Mouse (Mus musculus) gastrocnemius, postnatal 25 days (tissue): ENCODE measurements around the gene Bricd5. TPM values are rescaled to one million over a fixed set of nuclear protein-coding genes. Genes with fewer than 3 reads are reported as not detected.

Experiments
- DNase-seq: peaks from one replicate; pipeline ENCODE4 v3.0.0; 2022
- total RNA-seq, 2 experiments: library from RNA; stranded (reverse); gene quantifications; 1 replicate in 1 of 2; 2 replicates in 1 of 2; pipeline ENCODE4 v1.2.3; 2021

The Bricd5 gene
- total RNA-seq, 2 experiments from 2014 or later = not detected

DNA sequence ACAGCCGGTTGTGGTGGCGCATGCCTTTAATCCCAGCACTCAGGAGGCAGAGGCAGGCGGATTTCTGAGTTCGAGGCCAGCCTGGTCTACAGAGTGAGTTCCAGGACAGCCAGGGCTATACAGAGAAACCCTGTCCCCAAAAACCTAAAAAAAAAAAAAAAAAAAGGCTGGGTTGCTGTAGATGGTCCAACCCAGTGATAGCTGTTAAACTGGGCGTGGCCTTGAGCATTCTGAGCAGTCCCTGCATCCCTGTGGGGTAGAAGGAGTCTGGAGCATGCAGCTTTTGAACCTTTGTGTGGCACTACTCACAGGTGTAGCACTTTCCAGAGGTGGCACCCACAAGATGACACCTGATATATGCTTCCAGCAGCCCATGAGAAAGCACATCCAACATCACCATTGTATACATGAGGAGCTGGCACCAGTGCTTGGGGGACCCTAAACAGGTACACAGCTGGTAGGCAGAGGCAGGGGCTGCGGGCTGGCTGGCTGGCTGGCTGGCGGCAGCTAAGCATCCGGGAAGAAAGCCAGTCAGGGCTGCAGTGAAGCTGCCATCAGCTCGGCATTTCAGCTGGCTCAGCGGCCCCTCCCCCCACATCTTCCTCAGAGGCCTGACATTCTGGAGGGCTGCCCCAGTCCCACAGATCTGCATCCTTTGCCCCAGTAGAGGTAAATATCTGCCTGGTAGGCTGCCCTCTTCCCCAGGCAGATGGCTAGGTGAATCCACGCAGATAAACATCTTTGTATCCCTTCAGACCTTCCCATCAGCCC lies 11.6 kb downstream of the Bricd5 start:
- no peak for DNase-seq

DNA sequence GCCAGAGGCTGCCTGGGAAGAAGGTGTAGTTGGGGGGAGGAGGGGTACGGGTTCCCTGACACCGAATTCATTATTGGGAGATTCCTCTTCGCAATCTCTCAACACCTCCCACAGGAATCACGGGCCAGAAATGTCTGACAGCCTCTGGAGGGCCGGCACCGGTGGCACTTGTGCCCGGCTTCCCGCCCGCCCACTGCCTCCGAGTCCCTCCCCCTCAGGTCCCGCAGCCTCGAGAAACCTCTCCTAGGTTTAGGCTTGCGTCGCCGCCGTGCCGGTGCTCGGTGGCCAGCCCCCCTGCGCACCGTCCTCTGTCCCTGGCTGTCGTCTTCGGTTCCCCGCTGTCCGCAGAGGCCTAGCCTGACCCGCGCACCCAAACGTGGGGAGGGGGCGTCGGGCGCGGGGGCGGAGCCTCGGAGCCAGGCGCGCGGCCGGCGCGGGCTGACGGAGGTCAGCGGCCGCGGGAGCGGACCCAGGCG lies 14.5 kb downstream of the Bricd5 start, which contains the start of gene Caskin1:
Gene Caskin1 (plus strand): TSS at position 416 of the 476 bp plus-strand sequence.
- no peak for DNase-seq

DNA sequence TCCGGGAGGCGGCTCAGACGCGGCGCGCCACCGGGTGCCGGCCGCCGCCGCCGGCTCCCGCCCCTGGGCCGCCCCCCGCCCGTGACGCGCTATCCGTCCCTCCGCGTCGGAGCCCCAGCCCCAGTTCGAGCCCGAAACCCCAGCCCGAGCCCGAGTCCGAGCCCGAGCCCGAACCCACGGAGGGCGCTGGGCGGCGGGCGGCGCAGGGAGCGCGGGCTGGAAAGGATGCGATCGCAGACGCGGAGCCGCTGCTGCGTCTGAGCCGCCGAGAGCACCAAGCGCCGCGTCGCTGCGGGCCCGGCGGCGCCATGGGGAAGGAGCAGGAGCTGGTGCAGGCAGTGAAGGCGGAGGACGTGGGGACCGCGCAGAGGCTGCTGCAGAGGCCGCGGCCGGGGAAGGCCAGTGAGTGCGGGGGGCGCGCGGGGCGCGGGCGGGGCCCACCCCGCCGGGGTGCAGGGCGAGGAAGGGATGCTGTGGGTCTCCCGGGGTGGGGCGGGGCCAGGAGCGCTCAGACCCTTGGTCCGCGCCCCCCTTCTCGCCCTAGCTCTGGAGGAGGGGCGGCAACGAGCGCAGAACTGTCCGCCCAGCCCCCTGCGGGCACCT lies 15.1 kb downstream of the Bricd5 start:
- no peak for DNase-seq

DNA sequence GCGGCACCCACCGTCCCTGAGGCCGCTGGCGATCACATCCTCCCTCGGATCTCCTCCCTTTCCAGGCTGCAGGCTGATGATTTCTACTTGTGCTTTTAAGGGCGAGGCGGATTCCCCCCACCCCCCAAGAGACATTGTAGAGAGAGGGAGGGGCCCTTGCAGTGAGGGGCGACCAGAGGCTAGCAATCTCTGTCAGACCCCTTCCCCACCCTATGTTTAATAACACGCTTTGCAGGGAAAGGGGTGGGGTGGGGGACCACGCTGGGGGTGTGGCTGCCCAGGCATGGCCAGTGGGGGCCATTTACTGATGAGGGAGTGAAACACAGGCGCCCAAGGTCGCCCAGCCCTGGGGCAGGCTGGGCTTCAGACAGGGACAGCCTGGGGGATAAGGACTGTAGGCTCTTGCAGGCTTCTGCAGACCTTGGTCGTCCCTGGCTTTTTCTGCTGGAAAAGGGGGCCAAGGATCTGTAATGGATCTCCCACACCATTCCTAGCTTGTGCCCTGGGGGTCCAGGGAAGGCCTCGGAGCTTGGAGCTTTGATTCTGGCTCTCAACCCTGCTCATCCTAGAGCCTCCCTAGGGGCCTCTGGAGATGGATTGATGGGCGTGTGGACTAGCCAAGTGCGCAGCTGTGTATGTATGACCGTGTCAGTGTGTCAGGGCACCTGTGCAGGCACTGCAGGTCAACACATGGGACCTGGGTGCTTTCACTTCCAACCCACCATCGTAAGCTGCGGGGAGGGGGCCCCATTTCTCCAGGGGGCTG lies 15.8 kb downstream of the Bricd5 start:
- DNase-seq = no peak

DNA sequence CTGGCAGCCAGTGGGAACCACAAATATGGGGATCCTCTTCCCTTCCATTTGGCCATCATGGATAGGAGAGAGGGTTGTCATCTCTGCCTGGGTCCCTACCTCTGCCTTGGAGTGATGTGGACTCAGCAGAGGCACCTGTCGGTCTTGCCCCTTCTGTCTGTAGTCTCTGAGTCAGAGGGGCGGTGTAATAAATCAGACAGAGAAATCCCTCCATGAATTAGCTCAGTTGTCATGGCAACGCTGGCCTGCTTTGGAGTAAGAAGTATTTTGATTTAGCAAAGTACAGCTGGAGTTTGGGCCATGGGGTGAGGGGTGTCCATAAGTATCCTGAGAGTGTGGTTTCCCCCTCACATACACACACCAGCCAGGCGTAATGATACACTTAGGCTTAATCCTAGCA lies 16.7 kb downstream of the Bricd5 start:
- DNase-seq = no peak

DNA sequence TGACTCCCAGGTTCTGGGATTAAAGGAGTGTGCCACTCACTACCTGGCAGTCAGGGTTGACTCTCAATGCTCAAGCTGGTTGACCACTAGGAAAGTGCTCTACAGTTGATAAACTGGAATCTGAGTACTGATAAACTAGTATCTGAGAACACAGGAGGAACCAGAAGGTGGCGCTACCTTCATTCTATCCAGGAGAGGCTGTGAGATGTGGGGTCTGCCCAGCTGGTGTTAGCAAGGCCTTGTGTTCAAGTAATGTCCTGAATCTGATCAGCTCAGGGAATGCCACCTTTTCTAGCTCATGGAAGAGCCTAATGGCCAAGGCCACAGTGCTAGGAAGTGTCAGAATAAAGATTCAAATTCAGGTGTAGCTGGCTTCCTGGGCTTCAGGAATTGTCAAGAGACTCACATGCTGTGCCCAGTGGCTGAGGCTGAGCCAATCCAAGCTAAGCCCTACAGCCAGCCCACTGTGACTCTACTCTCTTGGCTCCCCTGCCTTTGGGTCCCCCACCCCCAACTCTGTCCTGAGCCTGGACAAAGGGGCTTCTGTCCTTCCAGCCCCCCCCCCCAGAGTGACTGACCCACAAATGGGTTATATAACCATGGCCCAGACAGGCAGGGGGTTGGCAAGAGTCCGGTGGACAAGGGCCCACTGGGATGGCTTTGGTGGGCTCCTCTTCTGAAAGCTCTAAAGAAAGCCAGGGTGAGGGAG lies 21.1 kb downstream of the Bricd5 start:
- no peak for DNase-seq

DNA sequence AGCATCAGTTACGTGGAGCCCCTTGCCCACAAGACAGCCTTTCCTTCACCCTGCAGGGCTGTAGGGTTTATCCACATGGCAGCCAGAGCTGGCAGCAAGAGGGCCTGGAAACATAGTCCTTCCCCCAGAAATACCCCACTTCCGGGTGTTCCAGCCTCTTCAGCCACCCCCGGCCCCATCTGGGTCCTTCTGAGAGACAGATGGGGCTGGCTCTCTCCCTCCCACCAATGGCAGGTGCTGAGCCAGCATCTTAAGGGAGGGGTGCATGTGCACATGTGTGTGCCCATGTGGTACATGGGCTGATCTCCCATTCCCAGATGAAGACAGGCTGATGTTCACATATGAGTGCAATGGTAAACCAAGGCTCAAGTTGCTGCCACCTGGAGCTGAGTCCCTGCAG lies 21.8 kb downstream of the Bricd5 start:
- no peak for DNase-seq

DNA sequence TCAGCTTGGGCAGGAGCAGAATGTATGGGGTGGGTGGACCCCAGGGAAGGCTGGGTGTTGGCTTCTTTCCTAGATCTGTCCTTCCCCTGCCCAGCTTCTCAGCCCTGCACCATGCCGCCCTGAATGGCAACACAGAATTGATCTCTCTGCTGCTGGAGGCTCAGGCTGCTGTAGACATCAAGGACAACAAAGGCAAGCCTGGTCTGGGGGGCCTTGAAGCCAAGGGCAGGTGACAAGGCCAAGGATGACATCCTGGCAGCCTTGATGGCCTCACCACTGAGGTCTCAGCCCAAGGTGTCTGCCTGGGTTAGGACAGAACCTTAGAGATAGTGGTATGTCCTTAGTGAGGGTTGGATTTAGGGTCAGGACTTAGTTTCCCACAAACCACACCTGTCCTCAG lies 22.3 kb downstream of the Bricd5 start:
- DNase-seq = no peak

DNA sequence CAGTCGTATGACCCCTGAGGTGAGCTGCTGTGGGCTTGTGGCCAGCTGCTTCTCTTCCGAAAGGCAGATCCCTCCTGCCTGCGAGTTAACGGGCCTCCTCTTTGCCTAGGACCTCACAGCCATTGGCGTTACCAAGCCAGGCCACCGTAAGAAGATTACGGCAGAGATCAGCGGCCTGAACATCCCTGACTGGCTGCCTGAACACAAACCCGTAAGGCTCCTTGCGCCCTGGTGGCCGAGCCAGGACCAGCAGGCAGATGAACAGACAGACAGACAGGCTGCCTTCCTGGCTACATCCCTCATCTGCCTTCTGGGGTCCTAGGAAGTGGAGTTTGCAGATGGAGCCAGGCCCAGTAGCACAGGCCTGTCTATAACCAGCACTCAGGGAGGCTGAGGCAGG lies 28.5 kb downstream of the Bricd5 start:
- no peak for DNase-seq

DNA sequence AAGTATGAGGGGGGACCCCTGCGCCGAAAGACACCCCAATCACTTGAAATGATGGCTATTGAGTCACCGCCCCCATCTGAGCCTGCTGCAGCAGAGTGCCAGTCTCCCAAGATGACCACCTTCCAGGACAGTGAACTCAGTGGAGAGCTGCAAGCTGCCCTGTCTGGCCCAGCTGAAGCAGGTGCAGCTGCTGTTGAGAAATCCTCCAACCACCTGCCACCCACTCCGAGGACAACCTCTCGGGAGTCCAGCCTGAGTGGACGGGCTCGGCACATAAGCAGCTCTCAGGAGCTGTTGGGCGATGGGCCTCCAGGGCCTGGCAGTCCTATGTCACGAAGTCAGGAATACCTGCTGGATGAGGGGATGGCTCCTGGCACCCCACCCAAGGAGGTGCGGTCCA lies 30.4 kb downstream of the Bricd5 start:
- no peak for DNase-seq

DNA sequence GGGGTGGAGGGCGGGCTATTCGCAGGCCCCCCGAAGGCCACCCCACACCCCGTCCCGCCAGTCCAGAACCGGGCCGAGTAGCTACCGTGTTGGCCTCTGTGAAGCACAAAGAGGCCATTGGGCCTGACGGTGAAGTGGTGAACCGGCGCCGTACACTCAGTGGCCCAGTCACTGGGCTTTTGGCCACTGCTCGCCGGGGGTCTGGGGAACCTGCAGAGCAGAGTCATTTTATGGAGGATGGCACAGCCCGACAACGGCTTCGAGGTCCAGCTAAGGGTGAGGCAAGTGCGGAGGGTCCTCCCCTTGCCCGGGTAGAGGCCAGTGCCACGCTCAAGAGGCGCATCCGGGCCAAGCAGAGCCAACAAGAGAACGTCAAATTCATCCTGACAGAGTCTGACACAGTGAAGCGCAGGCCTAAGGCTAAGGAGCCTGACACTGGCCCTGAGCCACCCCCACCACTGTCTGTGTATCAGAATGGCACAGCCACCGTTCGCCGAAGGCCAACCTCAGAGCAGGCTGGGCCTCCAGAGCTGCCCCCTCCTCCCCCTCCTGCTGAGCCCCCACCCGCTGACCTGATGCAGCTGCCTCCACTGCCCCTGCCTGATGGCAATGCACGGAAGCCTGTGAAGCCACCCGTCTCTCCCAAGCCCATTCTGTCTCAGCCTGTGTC lies 31.7 kb downstream of the Bricd5 start:
- no peak for DNase-seq

DNA sequence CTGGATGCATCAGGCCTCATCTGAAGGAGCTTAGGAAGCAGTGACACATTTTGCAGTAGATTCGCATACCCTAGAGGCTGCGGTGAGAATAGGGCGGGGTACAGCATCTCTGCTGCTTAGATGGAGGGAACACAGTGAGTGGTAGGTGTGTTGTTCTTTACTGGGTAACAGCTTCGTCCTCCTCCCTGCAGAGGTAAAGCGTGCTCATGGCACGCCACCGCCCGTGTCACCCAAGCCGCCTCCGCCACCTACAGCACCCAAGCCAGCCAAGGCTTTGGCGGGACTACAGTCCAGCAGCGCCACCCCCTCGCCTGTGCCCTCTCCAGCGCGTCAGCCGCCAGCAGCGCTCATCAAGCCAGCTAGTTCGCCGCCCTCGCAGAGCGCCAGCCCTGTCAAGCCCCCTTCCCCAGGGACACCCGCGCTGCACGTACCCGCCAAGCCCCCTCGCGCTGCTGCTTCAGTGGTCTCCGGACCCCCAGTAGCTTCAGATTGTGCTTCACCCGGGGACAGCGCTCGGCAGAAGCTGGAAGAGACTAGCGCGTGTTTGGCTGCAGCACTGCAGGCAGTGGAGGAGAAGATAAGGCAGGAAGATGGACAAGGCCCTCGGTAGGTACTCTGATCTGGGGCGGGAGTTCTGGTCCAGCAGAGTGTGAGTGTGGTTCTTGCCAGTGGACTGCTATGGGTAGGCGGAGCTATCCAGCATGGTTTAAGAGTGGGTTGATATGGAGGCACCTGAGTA lies 32.8 kb downstream of the Bricd5 start:
- DNase-seq = peak; percentile 41

DNA sequence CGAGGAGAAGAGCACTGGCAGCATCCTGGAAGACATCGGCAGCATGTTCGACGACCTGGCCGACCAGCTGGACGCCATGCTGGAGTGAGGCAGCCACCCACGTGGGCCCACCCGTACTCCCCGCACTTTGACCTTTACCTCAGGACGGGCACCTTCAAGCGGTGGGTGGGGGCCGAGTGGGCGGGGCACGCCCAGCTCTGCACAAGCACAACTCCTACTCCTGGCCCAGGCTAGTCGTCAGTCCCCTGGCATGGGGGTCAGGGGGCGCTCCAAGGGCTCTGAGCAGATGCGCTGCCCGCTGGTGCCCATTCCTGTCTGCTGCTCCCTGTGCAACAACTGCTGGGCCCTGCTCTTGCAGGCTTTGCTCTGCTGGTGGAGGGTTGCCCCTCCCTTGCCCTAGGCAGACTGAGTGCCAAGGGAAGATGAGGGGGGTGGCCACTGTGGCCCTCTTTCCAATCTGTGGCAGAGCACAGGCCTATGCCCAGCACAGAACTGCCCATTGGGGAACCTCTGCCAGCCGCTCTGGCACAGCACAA lies 33.5 kb downstream of the Bricd5 start:
- no peak for DNase-seq

DNA sequence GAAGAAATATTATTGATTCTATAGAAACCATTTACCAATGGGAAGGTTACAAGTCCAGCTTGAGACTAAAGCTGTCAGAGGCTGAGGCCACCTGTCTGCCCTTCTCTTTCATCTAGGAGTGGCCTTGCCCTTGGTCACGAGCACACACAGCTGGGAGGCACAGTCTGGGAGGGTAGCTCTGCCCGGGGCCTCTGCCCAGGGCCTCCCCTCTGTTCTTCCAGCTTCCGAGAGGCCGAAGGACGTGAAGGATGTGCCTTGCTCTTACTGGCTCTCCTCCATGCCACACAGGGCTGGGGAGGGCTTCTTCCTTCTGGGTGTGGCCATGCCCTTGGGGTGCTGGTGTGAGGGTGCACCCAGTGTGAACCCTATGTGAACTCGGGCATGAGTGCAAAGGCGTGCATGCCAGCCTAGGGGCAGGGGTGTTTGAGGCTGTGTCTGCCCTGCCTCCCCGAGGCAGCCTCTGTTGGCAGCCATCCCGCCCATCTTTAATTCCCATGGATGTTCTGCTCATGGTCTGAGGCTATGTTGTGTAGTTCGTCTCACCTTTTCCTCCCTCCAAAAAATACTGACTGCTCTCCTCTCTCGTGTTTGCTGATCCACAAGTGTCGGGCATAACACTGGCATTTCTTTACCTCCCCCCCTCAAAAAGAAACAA lies 34.2 kb downstream of the Bricd5 start:
- DNase-seq = no peak

DNA sequence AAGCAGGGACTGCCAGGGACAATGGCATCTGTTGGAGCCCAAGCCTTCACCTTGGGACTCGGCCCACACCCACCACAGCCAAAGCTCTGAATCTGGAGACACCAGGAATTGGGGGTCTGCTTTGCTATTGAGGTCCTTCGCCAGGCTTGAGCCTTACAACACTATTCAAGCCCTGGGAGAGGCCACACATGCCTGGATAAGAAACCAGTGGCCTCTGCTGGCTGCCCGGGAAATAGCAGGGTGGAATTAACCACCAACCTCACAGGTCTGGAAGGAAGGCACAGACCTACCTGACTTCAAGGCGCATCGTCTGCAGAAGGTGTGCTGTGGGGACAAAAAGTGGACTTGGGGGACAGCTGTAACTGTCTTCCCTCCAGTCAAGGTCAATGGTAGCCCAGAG lies 39.9 kb downstream of the Bricd5 start:
- no peak for DNase-seq

DNA sequence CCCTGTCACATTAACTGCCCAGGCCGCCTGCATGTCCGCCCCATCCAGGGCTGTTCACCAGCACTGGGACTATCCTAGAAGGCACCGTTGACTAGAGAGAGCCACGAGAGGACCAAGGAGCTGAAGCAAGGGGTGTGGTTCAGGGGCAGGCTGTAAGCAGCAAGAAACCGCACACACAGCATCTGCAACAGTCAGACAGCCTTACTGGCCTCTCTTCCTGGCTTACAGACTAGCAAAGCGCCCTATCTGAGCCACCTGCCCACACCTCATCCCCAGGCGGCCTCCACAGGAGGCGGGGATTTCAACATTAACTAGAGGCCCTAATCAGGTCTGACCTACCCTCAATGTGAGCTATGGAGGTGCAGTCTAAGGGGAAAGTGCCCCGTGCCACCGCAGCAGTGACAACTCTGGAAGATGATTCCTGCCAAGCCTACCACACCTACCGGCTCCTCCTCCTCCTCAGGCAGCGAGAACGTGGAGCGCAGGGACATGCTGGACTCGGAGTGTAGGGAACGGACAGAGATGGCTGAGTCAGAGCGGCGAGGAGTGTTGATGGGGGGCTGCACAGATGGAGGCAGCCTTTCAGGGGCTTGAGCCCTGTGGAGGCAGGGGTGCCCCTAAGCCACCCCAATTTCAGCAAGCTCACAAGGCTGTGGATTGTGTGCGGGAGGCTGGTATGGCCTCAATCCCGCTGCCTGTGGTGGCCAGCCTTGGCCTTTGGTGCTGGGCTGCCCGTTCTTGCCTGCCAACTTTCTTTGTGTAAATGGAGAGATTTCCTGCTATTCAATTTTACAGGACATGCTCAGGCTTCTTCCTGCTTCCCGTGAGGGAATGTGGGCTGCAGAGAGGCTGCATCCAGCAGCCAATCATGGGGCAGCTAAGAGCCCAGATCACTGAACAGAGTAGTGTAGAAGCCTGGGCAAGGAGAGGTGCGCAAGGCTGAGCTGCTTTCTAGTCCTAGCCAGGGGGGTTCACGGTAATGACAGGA lies 40.9 kb downstream of the Bricd5 start:
- no peak for DNase-seq

DNA sequence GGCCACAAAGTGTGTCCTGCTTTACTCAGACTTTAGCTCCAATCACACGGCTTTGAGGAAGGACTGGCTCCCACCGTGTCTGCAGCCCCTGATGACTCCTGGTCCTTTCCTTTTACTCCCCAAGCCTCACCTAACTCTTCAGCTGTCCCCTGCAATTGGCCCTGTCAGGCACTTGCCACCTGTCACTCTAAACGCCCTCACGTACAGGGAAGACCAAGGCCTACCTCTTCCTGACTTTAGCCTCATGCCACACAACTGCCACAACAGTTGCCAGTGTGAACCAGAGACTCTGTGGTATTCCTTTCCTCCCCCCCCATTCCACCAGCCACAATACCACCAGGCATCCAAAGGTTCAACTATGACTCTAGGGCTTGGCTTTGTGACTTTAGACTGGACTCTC lies 46.8 kb downstream of the Bricd5 start:
- no peak for DNase-seq

DNA sequence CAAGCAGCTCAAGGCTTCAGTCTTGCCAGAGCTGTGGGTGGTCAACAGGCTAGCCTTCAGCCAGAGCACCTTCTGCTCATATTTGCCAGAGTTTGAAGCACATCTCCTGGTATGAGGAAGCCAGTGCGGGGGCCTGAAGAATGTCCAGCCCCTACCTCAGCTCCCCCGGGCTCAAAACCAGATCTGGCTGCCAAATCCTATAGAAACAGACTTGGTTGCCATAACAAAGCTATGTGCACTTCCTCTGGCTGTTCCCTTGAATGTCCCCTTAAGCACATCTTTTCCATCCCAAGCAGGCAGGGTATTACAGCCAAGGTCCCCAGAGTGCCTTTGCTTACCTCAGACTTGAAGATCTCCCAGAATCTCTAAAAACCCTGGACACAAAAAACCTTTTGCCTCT lies 51.0 kb downstream of the Bricd5 start:
- no peak for DNase-seq
